Mouse (Mus musculus) forebrain, postnatal 0 days (tissue): Measurements from ENCODE around the gene Crb2. TPM values are rescaled to one million over a fixed set of nuclear protein-coding genes. Genes with fewer than 3 reads are reported as not detected.

Experiments used
- ATAC-seq: fragments of 200-750 bp; cut with Nextera tagmentation; 2 replicates; pipeline ENCODE4 v1.8.0; 2017; ENCODE audit warnings: mild to moderate bottlenecking, moderate library complexity
- DNase-seq: peaks from one replicate; pipeline ENCODE4 v3.0.0-alpha.2; 2015
- H3K27ac ChIP-seq: fragments of 300-500 bp; sonication (generic); 2 replicates; pipeline ENCODE4 v1.5.1; 2014; ENCODE audit warnings: low read depth, mild to moderate bottlenecking, antibody characterized with exemption, low read length, moderate library complexity, mixed read lengths
- H3K27me3 ChIP-seq: fragments of 300-500 bp; sonication (generic); 2 replicates; pipeline ENCODE4 v1.6.1; 2014; ENCODE audit warnings: mild to moderate bottlenecking, low read length, mixed read lengths; ENCODE audit not compliant: insufficient read depth
- H3K36me3 ChIP-seq: fragments of 300-500 bp; sonication (generic); 2 replicates; pipeline ENCODE4 v1.6.1; 2014; ENCODE audit warnings: mild to moderate bottlenecking, moderate library complexity; ENCODE audit not compliant: insufficient read depth
- H3K4me1 ChIP-seq: fragments of 300-500 bp; sonication (generic); 2 replicates; pipeline ENCODE4 v1.6.1; 2014; ENCODE audit warnings: antibody characterized with exemption; ENCODE audit not compliant: insufficient read depth
- H3K4me2 ChIP-seq: fragments of 300-500 bp; sonication (generic); 2 replicates; pipeline ENCODE4 v1.6.1; 2014; ENCODE audit warnings: low read depth, mild to moderate bottlenecking, moderate library complexity
- H3K4me3 ChIP-seq: fragments of 300-500 bp; sonication (generic); 2 replicates; pipeline ENCODE4 v1.5.1; 2014; ENCODE audit warnings: low read depth, low read length, mixed read lengths
- H3K9ac ChIP-seq: fragments of 300-500 bp; sonication (generic); 2 replicates; pipeline ENCODE4 v1.6.1; 2014; ENCODE audit warnings: mild to moderate bottlenecking
- H3K9me3 ChIP-seq: fragments of 300-500 bp; sonication (generic); 2 replicates; pipeline ENCODE4 v1.6.1; 2016; ENCODE audit warnings: low read length
- CTCF ChIP-seq: sonication (generic); IDR thresholded peaks from 2 replicates; pipeline ENCODE4 v1.5.1; 2016; ENCODE audit warnings: antibody characterized with exemption, control low read depth, low read depth
- WGBS: fragments of 180-500 bp; shearing (Covaris S2); extraction: QIAGEN DNeasy Blood & Tissue Kit; methylation state at CpG from one replicate; pipeline ENCODE4 v1.1.7; 2014; 5-methylcytosine and 5-hydroxymethylcytosine counted together
- polyA plus RNA-seq: library from polyadenylated mRNA; unstranded; fragments of >200 nt; fragmentation: Nextera tagmentation; extraction: Ambion mirVana; gene quantifications from 2 replicates; pipeline ENCODE4 v1.2.1, GENCODE M21; 2015
- total RNA-seq: library from RNA; depleted of rRNA; stranded (reverse); fragments of >200 nt; gene quantifications from 2 replicates; pipeline ENCODE4 v1.2.3, GENCODE M21; 2014

Crb2 gene
- total and polyA plus RNA-seq, 2 experiments from 2014 or later, result 2.7 to 6.0 TPM

DNA sequence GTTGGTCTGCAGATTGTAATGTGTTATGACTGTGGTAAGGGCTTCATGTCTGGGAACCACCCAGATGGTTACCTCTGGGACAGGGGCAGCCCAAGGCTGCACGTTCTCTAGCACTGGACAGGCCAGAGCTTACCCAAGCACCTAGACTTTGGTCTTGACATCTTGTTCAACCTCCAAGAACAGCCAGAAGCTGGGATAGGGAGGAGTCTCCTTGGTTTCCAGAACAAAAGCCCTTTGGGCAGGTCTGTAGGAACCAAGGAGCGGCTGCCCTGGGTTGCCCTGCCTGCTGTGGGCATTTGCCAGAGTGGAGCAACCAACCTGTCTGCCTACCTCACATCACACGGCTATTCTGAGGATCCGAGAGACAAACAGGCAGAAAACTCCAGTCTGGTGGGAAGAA is 21.0 kb downstream of the Crb2 start:
- DNase-seq (no peak), ATAC-seq (no peak)
- H3K27ac ChIP-seq, result no peak overlapping the region
- no peak for TF ChIP-seq CTCF
- H3K27me3 ChIP-seq, result no peaks in the 10 kb centered on the region
- no peak overlapping the region for H3K4me2 ChIP-seq
- H3K9me3 ChIP-seq, result no peaks in the 10 kb centered on the region
- no peak overlapping the region for H3K9ac ChIP-seq
- 88% methylated on average over 4 of the region's 4 CpGs for WGBS
- H3K4me3 ChIP-seq, result no peak overlapping the region
- peaks cover 10% of the 10 kb centered on the region for H3K36me3 ChIP-seq
- no peaks in the 10 kb centered on the region for H3K4me1 ChIP-seq

DNA sequence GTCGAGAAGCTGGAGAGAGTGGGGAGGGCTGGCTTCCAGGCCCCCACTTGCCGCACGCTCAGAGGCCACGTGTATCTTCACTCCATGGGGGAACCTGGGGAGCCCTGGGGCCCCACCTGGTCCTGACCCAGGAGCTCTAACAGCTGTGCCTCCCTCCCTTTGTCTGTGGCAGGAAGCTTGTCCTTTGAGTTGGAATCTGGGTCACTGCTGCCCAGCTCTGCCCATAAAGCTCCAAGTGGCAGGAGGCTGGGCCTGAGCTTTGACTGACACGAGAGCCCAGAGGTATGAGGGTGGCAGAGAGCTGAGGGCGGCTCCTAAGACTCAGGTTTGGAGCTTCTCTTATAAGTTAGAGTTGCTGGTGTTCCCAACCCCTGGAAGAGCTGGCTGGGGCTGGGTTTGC is 23.1 kb downstream of the Crb2 start:
- Histone ChIP-seq H3K27me3 (no peaks in the 10 kb centered on the region), H3K9me3 (no peaks in the 10 kb centered on the region), H3K4me2 (no peak overlapping the region), H3K4me3 (no peak overlapping the region), H3K9ac (no peak overlapping the region), H3K36me3 (peaks cover 10% of the 10 kb centered on the region), H3K4me1 (no peaks in the 10 kb centered on the region), H3K27ac (no peak overlapping the region)
- no peak for TF ChIP-seq CTCF
- WGBS, result 48% methylated on average over 6 of the region's 6 CpGs
- ATAC-seq (no peak), DNase-seq (no peak)

DNA sequence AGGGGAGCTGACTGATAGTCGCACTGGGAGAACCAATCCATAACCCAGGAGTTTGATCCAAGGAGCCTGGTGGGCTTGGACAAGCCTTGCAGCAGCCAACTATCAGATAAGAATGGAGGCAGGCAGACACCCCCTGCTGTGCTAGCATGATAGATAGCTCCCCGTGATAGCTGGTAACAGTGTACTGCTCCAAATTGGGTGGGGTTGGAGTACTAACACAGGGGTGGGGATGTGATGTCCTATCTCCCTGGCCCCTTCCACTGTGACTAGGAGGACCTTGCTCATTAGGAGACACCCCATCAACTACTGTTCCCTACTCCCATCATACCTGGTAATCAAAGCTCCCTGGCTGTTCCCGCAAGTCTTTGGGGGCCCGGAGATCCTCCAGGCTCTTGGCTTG is 25.6 kb downstream of the Crb2 start:
- whole genome bisulfite sequencing, result 87% methylated on average over 4 of the region's 4 CpGs
- ATAC-seq (no peak), DNase-seq (no peak)
- Histone ChIP-seq H3K9ac (no peak overlapping the region), H3K4me3 (no peak overlapping the region), H3K9me3 (no peaks in the 10 kb centered on the region), H3K4me2 (no peak overlapping the region), H3K4me1 (no peaks in the 10 kb centered on the region), H3K27ac (no peak overlapping the region), H3K27me3 (no peaks in the 10 kb centered on the region), H3K36me3 (peaks cover 10% of the 10 kb centered on the region)
- no peak for TF ChIP-seq CTCF

DNA sequence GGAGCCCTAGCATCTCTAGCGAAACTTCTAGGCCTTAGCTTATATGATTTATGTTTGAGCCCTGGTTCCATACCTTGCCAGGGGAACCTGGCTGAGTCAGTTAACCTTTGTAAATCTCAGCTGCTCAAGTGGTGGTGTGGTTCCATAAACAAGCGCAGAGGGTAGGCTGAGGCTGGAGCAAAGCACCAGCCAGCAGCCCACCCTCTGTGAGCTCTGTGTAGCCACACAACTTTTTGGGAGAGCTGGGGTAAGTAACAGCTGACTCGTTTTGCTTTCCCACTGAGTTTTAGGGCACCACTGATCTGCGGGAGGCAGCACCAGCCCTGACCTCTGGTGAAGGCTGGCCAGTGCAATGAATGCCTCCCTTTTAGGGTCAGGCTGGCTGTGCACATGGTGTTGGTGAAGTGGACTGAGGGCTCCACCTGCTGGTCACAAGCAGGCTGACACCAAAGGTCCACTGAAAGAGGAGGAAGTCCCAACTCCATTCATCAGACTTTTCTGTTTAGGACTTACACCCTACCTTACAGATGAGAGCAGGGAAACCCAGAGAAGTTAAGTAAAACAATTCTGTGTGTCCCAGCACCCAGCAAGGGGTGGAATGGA is 26.7 kb downstream of the Crb2 start:
- Histone ChIP-seq H3K4me2 (no peak overlapping the region), H3K9me3 (no peaks in the 10 kb centered on the region), H3K27me3 (no peaks in the 10 kb centered on the region), H3K9ac (no peak overlapping the region), H3K4me3 (no peak overlapping the region), H3K36me3 (peaks cover 10% of the 10 kb centered on the region), H3K4me1 (no peaks in the 10 kb centered on the region), H3K27ac (no peak overlapping the region)
- WGBS, result 44% methylated on average over 4 of the region's 4 CpGs
- ATAC-seq, result peak; percentile 74
- TF ChIP-seq CTCF, result peak; percentile 95
- DNase-seq, result peak; percentile 76

DNA sequence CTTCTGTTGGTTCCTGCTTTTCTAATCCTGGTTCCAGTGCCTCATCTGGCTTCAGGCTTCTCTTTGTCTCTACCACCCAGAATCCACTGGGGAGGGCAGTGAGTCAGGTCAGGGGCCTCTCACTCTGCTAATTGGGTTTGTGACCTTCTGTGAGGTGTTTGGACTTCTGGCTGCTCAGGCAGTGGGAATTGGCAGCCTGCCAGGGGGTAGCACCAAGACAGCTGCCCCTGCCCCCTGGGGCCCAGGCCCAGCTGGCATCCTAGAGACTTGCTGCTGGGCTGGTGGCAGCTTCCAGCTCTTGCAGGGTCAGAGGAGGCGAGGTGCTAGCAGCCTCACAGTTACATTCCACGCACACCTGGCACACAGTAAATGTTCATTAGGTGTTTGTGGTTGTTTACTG is 35.6 kb downstream of the Crb2 start:
- Histone ChIP-seq H3K4me1 (no peaks in the 10 kb centered on the region), H3K27me3 (no peaks in the 10 kb centered on the region), H3K36me3 (peaks cover 15% of the 10 kb centered on the region; the same call in 1 of the 2 replicates), H3K9me3 (no peaks in the 10 kb centered on the region), H3K4me3 (no peak overlapping the region), H3K9ac (no peak overlapping the region), H3K27ac (no peak overlapping the region), H3K4me2 (no peak overlapping the region)
- WGBS, result 68% methylated on average over 2 of the region's 2 CpGs
- ATAC-seq (no peak), DNase-seq (peak; percentile 21)
- TF ChIP-seq CTCF, result no peak

DNA sequence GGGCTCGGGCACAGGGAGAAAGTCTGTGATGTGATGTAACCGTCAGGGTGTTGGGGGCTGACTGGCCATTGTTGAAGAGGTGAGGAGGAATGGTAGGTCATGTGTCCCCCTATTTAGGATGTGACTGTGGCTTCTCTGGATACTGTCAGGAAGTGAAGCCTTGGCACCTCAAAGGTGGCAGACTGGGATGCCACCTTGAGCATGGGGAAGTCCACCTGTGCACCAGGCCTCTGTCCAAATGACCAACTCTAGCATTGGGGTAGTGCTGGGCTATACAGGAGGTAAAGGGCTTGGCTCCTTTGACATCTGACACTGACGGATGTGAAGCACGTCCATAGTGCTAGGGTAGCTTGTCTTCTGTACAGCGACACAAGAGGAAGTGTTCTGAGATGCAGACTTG is 36.4 kb downstream of the Crb2 start:
- no peaks in the 10 kb centered on the region for H3K9me3 ChIP-seq
- no peaks in the 10 kb centered on the region for H3K4me1 ChIP-seq
- ATAC-seq, result no peak
- H3K9ac ChIP-seq, result no peak overlapping the region
- no peak overlapping the region for H3K4me2 ChIP-seq
- no peak overlapping the region for H3K4me3 ChIP-seq
- peaks cover 15% of the 10 kb centered on the region; the same call in 1 of the 2 replicates for H3K36me3 ChIP-seq
- H3K27ac ChIP-seq, result no peak overlapping the region
- 93% methylated on average over 5 of the region's 5 CpGs for WGBS
- TF ChIP-seq CTCF, result no peak
- DNase-seq, result no peak
- no peaks in the 10 kb centered on the region for H3K27me3 ChIP-seq

DNA sequence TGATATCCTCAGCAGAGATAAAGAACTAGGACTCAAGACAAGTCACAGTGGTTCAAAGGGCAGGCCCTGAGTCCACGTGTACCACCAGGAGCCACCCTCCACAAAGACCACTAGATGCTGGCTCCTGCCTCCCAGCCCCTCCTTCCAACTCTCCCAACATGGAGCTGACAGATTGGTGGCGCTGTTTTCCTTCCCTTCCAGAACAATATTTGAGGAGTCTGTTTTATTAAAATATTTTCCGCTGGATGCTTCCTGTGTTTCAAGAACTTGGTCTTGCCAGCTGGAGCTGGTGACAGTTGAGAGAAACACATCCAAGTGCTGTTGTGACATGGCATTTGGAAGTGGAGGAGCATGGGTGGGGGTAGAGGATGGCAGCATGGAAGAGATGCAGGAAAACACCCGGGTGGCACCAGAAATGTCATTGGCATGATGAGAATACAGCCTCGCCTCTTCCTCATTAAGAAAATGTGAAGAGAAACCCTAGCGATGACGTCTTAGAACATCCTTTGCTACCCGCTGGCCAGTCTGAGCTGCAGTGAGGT is 38.8 kb downstream of the Crb2 start:
- H3K27ac ChIP-seq, result no peak overlapping the region
- H3K4me2 ChIP-seq, result no peak overlapping the region
- H3K9me3 ChIP-seq, result no peaks in the 10 kb centered on the region
- peaks cover 6% of the 10 kb centered on the region; the same call in 1 of the 2 replicates for H3K36me3 ChIP-seq
- no peaks in the 10 kb centered on the region for H3K27me3 ChIP-seq
- H3K4me3 ChIP-seq, result no peak overlapping the region
- TF ChIP-seq CTCF, result peak; percentile 45
- peak; percentile 64 for DNase-seq
- WGBS, result 58% methylated on average over 8 of the region's 8 CpGs
- peaks cover 6% of the 10 kb centered on the region; the same call in 1 of the 2 replicates for H3K4me1 ChIP-seq
- H3K9ac ChIP-seq, result no peak overlapping the region
- ATAC-seq, result peak; percentile 67
